Mouse (Mus musculus) heart, embryonic 16.5 days (tissue): ENCODE measurements at regions not wholly inside any gene's neighbourhood (a gene's known extent, or its start where the extent isn't known, plus 50 kb on each side); places are given as distances from the start of the nearest gene placed in this dataset.

Source experiments
- ATAC-seq: fragments of 200-750 bp; cut with Nextera tagmentation; replicated peaks from 2 replicates; pipeline ENCODE4 v1.8.0; 2017; ENCODE audit warnings: moderate number of reproducible peaks; ENCODE audit not compliant: insufficient read depth, low FRiP score; ENCODE audit errors: extremely low read depth
- H3K27ac ChIP-seq: fragments of 300-500 bp; sonication (generic); 2 replicates; pipeline ENCODE4 v1.5.1; 2014; ENCODE audit warnings: mild to moderate bottlenecking, low read length, control low read depth, moderate library complexity
- H3K27me3 ChIP-seq: fragments of 300-500 bp; sonication (generic); 2 replicates; pipeline ENCODE4 v1.6.1; 2014; ENCODE audit warnings: low read length, mixed read lengths; ENCODE audit not compliant: control insufficient read depth, insufficient read depth
- H3K36me3 ChIP-seq: fragments of 300-500 bp; sonication (generic); 2 replicates; pipeline ENCODE4 v1.6.1; 2014; ENCODE audit not compliant: control insufficient read depth, insufficient read depth
- H3K4me1 ChIP-seq: fragments of 300-500 bp; sonication (generic); 2 replicates; pipeline ENCODE4 v1.6.1; 2014; ENCODE audit warnings: low read length, mixed read lengths; ENCODE audit not compliant: control insufficient read depth, insufficient read depth
- H3K4me2 ChIP-seq: fragments of 300-500 bp; sonication (generic); 2 replicates; pipeline ENCODE4 v1.6.1; 2014; ENCODE audit warnings: low read depth, mild to moderate bottlenecking, control low read depth, low read length
- H3K4me3 ChIP-seq: fragments of 300-500 bp; sonication (generic); 2 replicates; pipeline ENCODE4 v1.5.1; 2014; ENCODE audit warnings: mild to moderate bottlenecking, control low read depth, low read length
- H3K9ac ChIP-seq: fragments of 300-500 bp; sonication (generic); 2 replicates; pipeline ENCODE4 v1.6.1; 2014; ENCODE audit warnings: low read length, control low read depth
- H3K9me3 ChIP-seq: fragments of 300-500 bp; sonication (generic); replicated peaks from 2 replicates; pipeline ENCODE4 v1.6.1; 2016; ENCODE audit warnings: low read length; ENCODE audit not compliant: control insufficient read depth
- WGBS: fragments of 180-500 bp; shearing (Covaris S2); extraction: QIAGEN DNeasy Blood & Tissue Kit; methylation state at CpG from one replicate; pipeline ENCODE4 v1.1.7; 2014; 5-methylcytosine and 5-hydroxymethylcytosine counted together

- H3K27ac ChIP-seq, result no peak overlapping the region
- ATAC-seq, result no peak
- H3K9me3 ChIP-seq, result peaks cover 8% of the 10 kb centered on the region
- WGBS, result 91% methylated on average over 3 of the region's 3 CpGs
- H3K9ac ChIP-seq, result no peak overlapping the region
- no peaks in the 10 kb centered on the region for H3K27me3 ChIP-seq
- H3K4me2 ChIP-seq, result no peak overlapping the region
- H3K4me3 ChIP-seq, result no peak overlapping the region
- H3K4me1 ChIP-seq, result no peaks in the 10 kb centered on the region
- no peaks in the 10 kb centered on the region for H3K36me3 ChIP-seq
Measured at GRCm38 (mm10) chr10:122515698-122516097, 67.4 kb downstream of the Avpr1a start.

DNA sequence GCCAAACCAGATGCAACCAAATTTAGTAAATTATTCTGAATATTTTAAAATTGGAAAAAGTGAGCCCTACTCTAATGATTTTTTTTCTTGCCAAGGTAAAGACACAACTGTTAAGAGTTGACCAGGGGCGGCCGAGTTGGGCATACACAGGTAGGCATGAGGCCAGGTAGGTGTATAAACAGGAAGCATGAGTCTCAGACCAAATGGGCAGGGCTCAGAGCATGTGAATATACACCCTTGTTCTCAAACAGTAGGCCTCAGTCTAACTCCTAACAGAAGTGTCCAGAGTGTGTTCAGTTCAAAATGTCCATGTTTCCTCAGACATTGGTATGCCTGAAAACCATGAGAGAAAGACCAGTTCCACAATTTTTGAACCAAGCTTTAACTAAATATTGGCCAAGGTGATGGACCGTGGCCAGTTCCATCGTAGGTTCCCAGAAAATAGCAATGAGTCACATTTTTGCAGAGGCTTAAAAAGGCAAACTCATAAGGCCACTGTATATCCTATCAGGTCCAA, 71.0 kb downstream of the Avpr1a start:
- H3K9me3 ChIP-seq, result no peaks in the 10 kb centered on the region
- no peak overlapping the region for H3K4me2 ChIP-seq
- no peaks in the 10 kb centered on the region for H3K27me3 ChIP-seq
- H3K36me3 ChIP-seq, result no peaks in the 10 kb centered on the region
- 90% methylated on average over 4 of the region's 4 CpGs for WGBS
- no peak for ATAC-seq
- H3K27ac ChIP-seq, result no peak overlapping the region
- no peaks in the 10 kb centered on the region for H3K4me1 ChIP-seq
- H3K4me3 ChIP-seq, result no peak overlapping the region
- H3K9ac ChIP-seq, result no peak overlapping the region

GRCm38 (mm10) chr10:122519981-122520380, 71.7 kb downstream of the Avpr1a start:
- Histone ChIP-seq H3K4me3 (no peak overlapping the region), H3K36me3 (no peaks in the 10 kb centered on the region), H3K4me1 (no peaks in the 10 kb centered on the region), H3K9me3 (no peaks in the 10 kb centered on the region), H3K9ac (no peak overlapping the region), H3K27ac (no peak overlapping the region), H3K4me2 (no peak overlapping the region), H3K27me3 (no peaks in the 10 kb centered on the region)
- WGBS, result 83% methylated on average over 7 of the region's 7 CpGs
- no peak for ATAC-seq

DNA sequence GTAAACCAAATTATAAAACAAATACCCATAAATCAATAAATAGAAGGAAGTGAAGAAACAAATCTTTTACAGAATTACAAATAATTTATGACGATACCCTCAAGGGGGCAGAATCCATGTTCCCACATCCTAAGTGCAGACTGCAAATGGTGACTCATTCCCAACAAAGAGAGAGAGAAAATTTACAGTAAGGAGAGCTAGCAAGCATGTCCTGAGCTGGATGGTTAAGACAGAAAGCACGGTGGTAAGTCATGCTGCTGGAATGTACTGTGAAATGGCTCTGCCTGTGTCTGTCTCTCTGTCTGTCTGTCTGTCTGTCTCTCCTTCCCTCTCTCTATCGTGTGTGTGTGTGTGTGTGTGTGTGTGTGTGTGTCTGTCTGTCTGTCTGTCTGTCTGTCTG, 74.3 kb downstream of the Avpr1a start:
- H3K4me2 ChIP-seq, result no peak overlapping the region
- H3K27ac ChIP-seq, result no peak overlapping the region
- no peaks in the 10 kb centered on the region for H3K27me3 ChIP-seq
- no peak overlapping the region for H3K9ac ChIP-seq
- H3K36me3 ChIP-seq, result no peaks in the 10 kb centered on the region
- ATAC-seq, result no peak
- H3K4me3 ChIP-seq, result no peak overlapping the region
- peaks cover 2% of the 10 kb centered on the region; the same call in 1 of the 2 replicates for H3K4me1 ChIP-seq
- no peaks in the 10 kb centered on the region for H3K9me3 ChIP-seq
- 65% methylated on average over 3 of the region's 3 CpGs for WGBS

- Histone ChIP-seq H3K9me3 (no peaks in the 10 kb centered on the region), H3K27ac (no peak overlapping the region), H3K4me2 (no peak overlapping the region), H3K27me3 (no peaks in the 10 kb centered on the region), H3K36me3 (no peaks in the 10 kb centered on the region), H3K4me1 (peaks cover 2% of the 10 kb centered on the region; the same call in 1 of the 2 replicates), H3K9ac (no peak overlapping the region), H3K4me3 (no peak overlapping the region)
- WGBS, result 48% methylated on average over 7 of the region's 7 CpGs
- ATAC-seq, result no peak
Measured at GRCm38 (mm10) chr10:122525360-122525759, 77.1 kb downstream of the Avpr1a start.

DNA sequence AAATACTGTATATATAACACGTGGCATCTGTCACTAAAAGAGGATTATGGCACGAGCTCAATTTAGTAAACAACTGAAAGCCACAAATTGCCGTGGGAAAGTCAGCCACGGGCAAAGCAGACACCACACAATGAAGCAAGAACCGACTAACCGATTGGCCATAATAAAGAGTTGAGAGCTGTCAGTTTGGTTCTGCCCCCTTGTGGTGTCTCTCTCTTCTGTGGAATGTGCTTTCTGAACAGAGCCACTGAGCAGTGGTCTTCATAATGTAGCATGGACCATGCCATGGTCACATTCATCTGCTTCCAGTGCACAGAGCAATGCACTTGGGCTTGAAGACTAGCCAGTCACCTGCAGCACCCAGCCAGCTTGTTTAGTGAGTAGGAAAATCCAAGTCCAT, 77.5 kb downstream of the Avpr1a start:
- no peaks in the 10 kb centered on the region for H3K36me3 ChIP-seq
- no peak overlapping the region for H3K4me2 ChIP-seq
- WGBS, result 87% methylated on average over 6 of the region's 6 CpGs
- peaks cover 2% of the 10 kb centered on the region; the same call in 1 of the 2 replicates for H3K4me1 ChIP-seq
- H3K9ac ChIP-seq, result no peak overlapping the region
- no peak overlapping the region for H3K27ac ChIP-seq
- ATAC-seq, result no peak
- H3K4me3 ChIP-seq, result no peak overlapping the region
- H3K9me3 ChIP-seq, result no peaks in the 10 kb centered on the region
- no peaks in the 10 kb centered on the region for H3K27me3 ChIP-seq

DNA sequence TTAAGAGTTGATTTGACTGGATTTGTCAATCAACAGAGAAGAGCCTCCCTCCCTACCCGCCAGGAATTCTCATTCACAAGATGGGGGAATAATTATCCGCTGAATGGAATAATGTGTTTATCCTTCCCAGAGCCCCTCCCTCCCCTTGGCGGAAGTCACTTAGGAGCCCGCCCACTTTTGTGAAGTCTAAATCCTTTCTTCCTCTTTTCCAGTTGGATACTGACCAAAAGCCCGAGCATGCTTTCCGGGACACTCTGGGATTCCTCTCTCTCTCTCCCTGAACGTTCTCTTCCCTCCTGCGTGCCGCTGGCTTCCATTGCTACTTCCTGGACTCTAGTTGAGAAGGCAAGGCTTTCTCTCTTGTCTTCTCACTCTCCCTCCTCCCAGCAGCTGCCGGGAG, 79.9 kb downstream of the Avpr1a start:
- no peak overlapping the region for H3K27ac ChIP-seq
- ATAC-seq, result no peak
- H3K4me3 ChIP-seq, result no peak overlapping the region
- no peak overlapping the region for H3K4me2 ChIP-seq
- no peaks in the 10 kb centered on the region for H3K9me3 ChIP-seq
- no peaks in the 10 kb centered on the region for H3K27me3 ChIP-seq
- H3K9ac ChIP-seq, result no peak overlapping the region
- H3K36me3 ChIP-seq, result no peaks in the 10 kb centered on the region
- WGBS, result 76% methylated on average over 10 of the region's 10 CpGs
- H3K4me1 ChIP-seq, result peaks cover 2% of the 10 kb centered on the region; the same call in 1 of the 2 replicates

DNA sequence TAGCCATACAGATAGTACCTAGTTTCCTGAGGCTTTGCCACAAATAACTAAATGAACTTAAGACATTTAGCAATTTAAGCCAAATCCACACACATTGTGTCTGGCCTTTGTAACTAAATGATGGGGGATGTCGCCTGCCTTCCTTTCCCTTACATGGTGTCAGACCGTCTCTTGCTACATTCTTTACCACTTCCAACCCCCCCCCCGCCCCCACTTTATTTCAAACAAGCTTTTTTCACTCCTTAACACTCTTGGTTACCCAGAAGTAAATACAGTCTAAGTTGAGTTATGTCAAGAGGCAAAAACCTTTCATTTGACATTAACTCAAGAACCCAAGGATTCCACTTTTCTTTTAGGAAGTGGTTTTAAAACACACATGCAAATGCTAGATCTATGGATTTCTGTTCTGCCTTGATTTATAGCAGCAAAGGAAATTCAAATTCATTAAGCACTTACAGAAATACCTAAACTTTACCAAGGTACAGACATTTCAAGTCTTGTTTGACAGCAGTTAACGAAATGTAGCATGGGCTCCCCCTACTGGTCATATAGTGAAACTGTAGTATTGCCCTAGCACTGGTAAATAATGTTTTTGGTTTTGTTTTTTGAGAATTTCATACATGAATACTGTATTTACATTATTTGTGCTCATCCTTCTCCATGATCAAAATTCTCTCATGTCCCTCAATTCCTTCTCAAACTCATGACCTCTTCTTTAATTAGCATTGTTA, 80.8 kb downstream of the Avpr1a start:
- no peak overlapping the region for H3K4me3 ChIP-seq
- no peak overlapping the region for H3K27ac ChIP-seq
- H3K9me3 ChIP-seq, result no peaks in the 10 kb centered on the region
- 38% methylated on average over 4 of the region's 4 CpGs for WGBS
- no peaks in the 10 kb centered on the region for H3K36me3 ChIP-seq
- ATAC-seq, result no peak
- no peak overlapping the region for H3K4me2 ChIP-seq
- peaks cover 2% of the 10 kb centered on the region; the same call in 1 of the 2 replicates for H3K4me1 ChIP-seq
- no peaks in the 10 kb centered on the region for H3K27me3 ChIP-seq
- no peak overlapping the region for H3K9ac ChIP-seq

DNA sequence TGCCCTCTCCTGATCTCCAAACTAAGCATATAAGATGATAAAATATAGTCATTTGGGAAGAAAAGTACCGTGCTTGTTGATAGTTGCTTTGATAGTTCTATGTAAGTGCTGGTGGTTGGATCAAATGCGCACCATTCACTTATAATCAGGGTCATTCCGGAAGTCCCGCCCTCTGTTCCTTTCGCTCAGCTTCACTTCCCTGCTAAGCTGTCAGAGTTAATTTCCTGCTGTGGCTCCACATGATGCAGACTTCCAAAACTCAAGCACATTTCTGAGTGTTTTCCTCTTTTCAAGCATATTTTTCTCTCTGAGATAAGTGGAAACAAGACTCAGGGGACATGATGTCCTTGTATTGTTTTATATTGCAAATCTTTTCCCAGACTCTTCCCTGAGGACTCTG, 86.4 kb downstream of the Avpr1a start:
- Histone ChIP-seq H3K27me3 (no peaks in the 10 kb centered on the region), H3K4me2 (no peak overlapping the region), H3K36me3 (no peaks in the 10 kb centered on the region), H3K9ac (no peak overlapping the region), H3K27ac (no peak overlapping the region), H3K9me3 (no peaks in the 10 kb centered on the region), H3K4me1 (no peaks in the 10 kb centered on the region), H3K4me3 (no peak overlapping the region)
- ATAC-seq, result no peak
- 74% methylated on average over 5 of the region's 5 CpGs for WGBS
